Mouse (Mus musculus) embryo, embryonic 10 days (tissue): ENCODE results near the gene Nkx6-2.

Source experiments
- DNase-seq: peaks from one replicate; pipeline ENCODE4 v3.0.0-alpha.2; 2015; ENCODE audit warnings: low spot score

The Nkx6-2 gene

GRCm38 (mm10) chr7:139582595-139582994 lies at the start of gene Nkx6-2:
Gene Nkx6-2, minus strand, starts transcription at chr7:139582797.
- peak; percentile 90 for DNase-seq

GRCm38 (mm10) chr7:139625156-139625555 lies 42.6 kb upstream of the Nkx6-2 start:
- no peak for DNase-seq

GRCm38 (mm10) chr7:139622568-139622967 lies 40.0 kb upstream of the Nkx6-2 start:
- no peak for DNase-seq

- DNase-seq, result peak; percentile 85
These were observed 33.5 kb upstream of the Nkx6-2 start for GRCm38 (mm10) chr7:139615767-139616766.

GRCm38 (mm10) chr7:139610328-139610727 lies 27.7 kb upstream of the Nkx6-2 start:
- no peak for DNase-seq

GRCm38 (mm10) chr7:139595862-139596261 lies 13.3 kb upstream of the Nkx6-2 start:
- DNase-seq, result no peak

GRCm38 (mm10) chr7:139595311-139595710 lies 12.7 kb upstream of the Nkx6-2 start:
- DNase-seq, result no peak

- no peak for DNase-seq
These were observed 8.7 kb upstream of the Nkx6-2 start for GRCm38 (mm10) chr7:139591311-139591710.

GRCm38 (mm10) chr7:139590302-139590701 lies 7.7 kb upstream of the Nkx6-2 start:
- peak; percentile 75 for DNase-seq

- no peak for DNase-seq
These were observed 5.3 kb upstream of the Nkx6-2 start for GRCm38 (mm10) chr7:139587919-139588318.

- no peak for DNase-seq
These were observed 2.7 kb upstream of the Nkx6-2 start for GRCm38 (mm10) chr7:139585183-139585821.

GRCm38 (mm10) chr7:139584221-139585175 lies 1.9 kb upstream of the Nkx6-2 start:
- DNase-seq, result no peak

GRCm38 (mm10) chr7:139583094-139583737 lies 619 bp upstream of the Nkx6-2 start:
- DNase-seq, result no peak

- DNase-seq, result no peak
These were observed 611 bp downstream of the Nkx6-2 start for GRCm38 (mm10) chr7:139581801-139582571.

- DNase-seq, result peak; percentile 59
These were observed 1.5 kb downstream of the Nkx6-2 start for GRCm38 (mm10) chr7:139580851-139581775.

GRCm38 (mm10) chr7:139579261-139579905 lies 3.2 kb downstream of the Nkx6-2 start:
- DNase-seq, result no peak

- no peak for DNase-seq
These were observed 6.4 kb downstream of the Nkx6-2 start for GRCm38 (mm10) chr7:139576064-139576686.

- DNase-seq, result no peak
These were observed 9.9 kb downstream of the Nkx6-2 start for GRCm38 (mm10) chr7:139572665-139573064.
